ENCODE assay signal across 16 mouse cellular contexts in genomic region chr2:62285026-62285425, GRCm38 (mm10).
"Had no signal": no experiment of that assay in that cellular context is flagged by ENCODE, and none has a peak within 500 bp of the region (broad histone marks: within the 10 kb centered on the region; RNA-seq: fewer than 3 reads in every experiment).

No protein-coding gene starts in this region.

- H3K27ac ChIP-seq: kidney, postnatal 0 days; left cerebral cortex, adult 2 months; limb, embryonic 10.5 days; lung, embryonic 15.5 days; macrophage; midbrain, embryonic 13.5 days; neural tube, embryonic 15.5 days had no signal

- H3K27me3 ChIP-seq: lung, embryonic 15.5 days; midbrain, embryonic 13.5 days; neural tube, embryonic 15.5 days had no signal

- ATAC-seq: inflammation-experienced regulatory T-cells, adult 6 months; midbrain, embryonic 13.5 days had no signal

- DNase-seq: kidney, adult 11 months; kidney, adult 9 months; kidney, postnatal 4 days; lung, postnatal 14 days; right cerebral cortex, adult 18-20 months; right cerebral cortex, postnatal 25 days; thymus, postnatal 36 days had no signal

- H3K4me3 ChIP-seq: left cerebral cortex, adult 2 months; limb, embryonic 10.5 days; lung, embryonic 15.5 days; midbrain, embryonic 13.5 days; myocyte; neural tube, embryonic 15.5 days had no signal

- H3K36me3 ChIP-seq: limb, embryonic 10.5 days; lung, embryonic 15.5 days; midbrain, embryonic 13.5 days; neural tube, embryonic 15.5 days had no signal

- H3K9me3 ChIP-seq: limb, embryonic 10.5 days; lung, embryonic 15.5 days; midbrain, embryonic 13.5 days; neural tube, embryonic 15.5 days had no signal

- H3K4me2 ChIP-seq: lung, embryonic 15.5 days; midbrain, embryonic 13.5 days; neural tube, embryonic 15.5 days had no signal

- H3K9ac ChIP-seq: lung, embryonic 15.5 days; midbrain, embryonic 13.5 days; neural tube, embryonic 15.5 days had no signal

- H3K4me1 ChIP-seq: limb, embryonic 10.5 days; lung, embryonic 15.5 days; midbrain, embryonic 13.5 days; neural tube, embryonic 15.5 days had no signal
